Mouse (Mus musculus): ENCODE results near the gene Myo9a. TPM values are rescaled to one million over a fixed set of nuclear protein-coding genes. Genes with fewer than 3 reads are reported as not detected.

The Myo9a gene
- total and polyA plus RNA-seq, 3 experiments = 3.3 to 131 (median 4.5) TPM

- Histone ChIP-seq H3K9me3 (replicated peaks; ENCODE audit: insufficient read depth, low read length) (no peaks in the 10 kb centered on the region), H3K4me1 (ENCODE audit: control insufficient read depth in 1 of 2, insufficient read depth in 2 of 2, low read length in 2 of 2) (no peaks in the 10 kb centered on the region), H3K79me2 (ENCODE audit: control insufficient read depth, insufficient read depth, low read length, poor library complexity) (no peaks in the 10 kb centered on the region), H3K27ac (ENCODE audit: control insufficient read depth, low read depth, low read length) (no peak overlapping the region), H3K36me3 (ENCODE audit: control insufficient read depth in 1 of 2, insufficient read depth in 2 of 2, low read length in 2 of 2) (no peaks in the 10 kb centered on the region), H3K27me3 (ENCODE audit: control insufficient read depth in 1 of 2, insufficient read depth in 2 of 2, low read length in 2 of 2) (no peaks in the 10 kb centered on the region), H3K9ac (ENCODE audit: control insufficient read depth, low read depth, low read length, poor library complexity, severe bottlenecking) (no peak overlapping the region), H3K4me3 (ENCODE audit: control insufficient read depth in 1 of 2, insufficient read depth in 1 of 2, low read depth in 2 of 2, low read length in 2 of 2) (no peak overlapping the region)
- DNase-seq (ENCODE audit: low read depth, low spot score) = no peak
- TF ChIP-seq RCOR1 (IDR thresholded peaks at IDR 0.05; ENCODE audit: low read depth, low read length) = no peak
- no peak for TF ChIP-seq TCF12 (IDR thresholded peaks at IDR 0.05; ENCODE audit: low read depth, low read length)
- no peak for TF ChIP-seq ELF1 (IDR thresholded peaks at IDR 0.05; ENCODE audit: low read depth, low read length)
- no peak for TF ChIP-seq RAD21 (IDR thresholded peaks at IDR 0.05; ENCODE audit: low read depth, low read length)
- no peak for TF ChIP-seq MAZ (IDR thresholded peaks at IDR 0.05; ENCODE audit: low read depth, low read length)
- no peak for TF ChIP-seq GATA1 (IDR thresholded peaks at IDR 0.05; ENCODE audit: low read depth, low read length)
- TF ChIP-seq POLR2A (IDR thresholded peaks at IDR 0.05; ENCODE audit: control insufficient read depth in 1 of 2, insufficient read depth in 1 of 2, low read depth in 1 of 2, low read length in 2 of 2, poor library complexity in 1 of 2) = no peak
- no peak for TF ChIP-seq HCFC1 (IDR thresholded peaks at IDR 0.05; ENCODE audit: low read depth, low read length)
- no peak for TF ChIP-seq UBTF (IDR thresholded peaks at IDR 0.05; ENCODE audit: borderline replicate concordance, insufficient read depth, low read depth, low read length)
- no peak for TF ChIP-seq CHD1 (IDR thresholded peaks at IDR 0.05; ENCODE audit: low read depth, low read length)
- TF ChIP-seq ZMIZ1 (IDR thresholded peaks at IDR 0.05; ENCODE audit: low read depth, low read length) = no peak
These were observed 133.9 kb downstream of the Myo9a start for GRCm38 (mm10) chr9:59884551-59884950.

- no peaks in the 10 kb centered on the region for H3K27me3 ChIP-seq (ENCODE audit: control insufficient read depth in 1 of 2, insufficient read depth in 2 of 2, low read length in 2 of 2)
- H3K79me2 ChIP-seq (ENCODE audit: control insufficient read depth, insufficient read depth, low read length, poor library complexity) = no peaks in the 10 kb centered on the region
- H3K4me1 ChIP-seq (ENCODE audit: control insufficient read depth in 1 of 2, insufficient read depth in 2 of 2, low read length in 2 of 2) = no peaks in the 10 kb centered on the region
- H3K36me3 ChIP-seq (ENCODE audit: control insufficient read depth in 1 of 2, insufficient read depth in 2 of 2, low read length in 2 of 2) = peaks cover 0 to 5% of the 10 kb centered on the region in 2 experiments; a peak in 2 of 4 replicates
- H3K27ac ChIP-seq (ENCODE audit: control insufficient read depth, low read depth, low read length) = no peak overlapping the region
- no peaks in the 10 kb centered on the region for H3K9me3 ChIP-seq (replicated peaks; ENCODE audit: insufficient read depth, low read length)
- no peak overlapping the region for H3K4me3 ChIP-seq (ENCODE audit: control insufficient read depth in 1 of 2, insufficient read depth in 1 of 2, low read depth in 2 of 2, low read length in 2 of 2)
- DNase-seq (ENCODE audit: low read depth, low spot score) = peak; percentile 50
- H3K9ac ChIP-seq (ENCODE audit: control insufficient read depth, low read depth, low read length, poor library complexity, severe bottlenecking) = no peak overlapping the region
- TF ChIP-seq E2F4 (IDR thresholded peaks at IDR 0.05; ENCODE audit: borderline replicate concordance, low read depth, low read length) = no peak
- TF ChIP-seq TBP (IDR thresholded peaks at IDR 0.05; ENCODE audit: low read depth, low read length) = peak; percentile 69
- no peak for TF ChIP-seq ZNF384 (IDR thresholded peaks at IDR 0.05; ENCODE audit: low read depth, low read length)
These were observed 152.7 kb downstream of the Myo9a start for GRCm38 (mm10) chr9:59903382-59903781.

GRCm38 (mm10) chr9:59914761-59915160, 164.1 kb downstream of the Myo9a start:
- no peak overlapping the region for H3K27ac ChIP-seq (ENCODE audit: control insufficient read depth, low read depth, low read length)
- no peaks in the 10 kb centered on the region for H3K27me3 ChIP-seq (ENCODE audit: control insufficient read depth in 1 of 2, insufficient read depth in 2 of 2, low read length in 2 of 2)
- peak; percentile 18 for DNase-seq (ENCODE audit: low read depth, low spot score)
- H3K4me3 ChIP-seq (ENCODE audit: control insufficient read depth in 1 of 2, insufficient read depth in 1 of 2, low read depth in 2 of 2, low read length in 2 of 2) = no peak overlapping the region
- H3K4me1 ChIP-seq (ENCODE audit: control insufficient read depth in 1 of 2, insufficient read depth in 2 of 2, low read length in 2 of 2) = peaks cover 0 to 9% of the 10 kb centered on the region in 2 experiments; a peak in 2 of 4 replicates
- H3K79me2 ChIP-seq (ENCODE audit: control insufficient read depth, insufficient read depth, low read length, poor library complexity) = no peaks in the 10 kb centered on the region
- TF ChIP-seq EP300 (IDR thresholded peaks at IDR 0.05; ENCODE audit: low read depth in 1 of 2, low read length in 2 of 2) = peak; percentile 17 to 63; a peak in 1 of 4 replicates
- peak; percentile 30; the same call in 1 of the 2 replicates for TF ChIP-seq TCF12 (IDR thresholded peaks at IDR 0.05; ENCODE audit: low read depth, low read length)
- TF ChIP-seq E2F4 (IDR thresholded peaks at IDR 0.05; ENCODE audit: borderline replicate concordance, low read depth, low read length) = no peak
- TF ChIP-seq UBTF (IDR thresholded peaks at IDR 0.05; ENCODE audit: borderline replicate concordance, insufficient read depth, low read depth, low read length) = no peak
- TF ChIP-seq POLR2AphosphoS5 (IDR thresholded peaks at IDR 0.05; ENCODE audit: borderline replicate concordance, low read depth, low read length) = no peak
- TF ChIP-seq ZKSCAN1 (IDR thresholded peaks at IDR 0.05; ENCODE audit: low read depth, low read length) = peak; percentile 64; the same call in 1 of the 2 replicates
- peaks cover 0 to 11% of the 10 kb centered on the region in 2 experiments; a peak in 2 of 4 replicates for H3K36me3 ChIP-seq (ENCODE audit: control insufficient read depth in 1 of 2, insufficient read depth in 2 of 2, low read length in 2 of 2)
- no peak overlapping the region for H3K9ac ChIP-seq (ENCODE audit: control insufficient read depth, low read depth, low read length, poor library complexity, severe bottlenecking)
- no peaks in the 10 kb centered on the region for H3K9me3 ChIP-seq (replicated peaks; ENCODE audit: insufficient read depth, low read length)
